Mouse (Mus musculus): ENCODE data around the gene Spem2.

DNA sequence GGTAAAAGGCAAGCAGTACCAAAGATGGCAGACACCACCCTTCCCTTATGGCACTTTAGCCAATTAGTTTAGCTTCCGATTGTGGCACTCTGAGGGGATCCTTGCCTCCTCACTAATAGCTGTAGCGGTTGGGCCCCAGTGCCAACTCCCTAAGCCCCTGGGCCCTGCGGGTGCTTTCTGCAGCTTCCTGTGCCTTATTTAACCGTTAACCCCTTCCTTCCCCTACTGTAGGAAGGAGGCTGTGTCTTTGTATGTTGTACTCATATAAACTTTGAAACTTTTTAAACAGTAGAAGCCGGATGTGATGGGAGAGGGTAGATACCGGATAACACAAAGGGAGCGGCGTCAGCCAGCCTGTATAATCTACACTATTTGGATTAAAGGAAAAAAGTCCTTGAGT lies 32.5 kb upstream of the Spem2 start:
- TF ChIP-seq CTCF (IDR thresholded peaks at IDR 0.05; ENCODE audit: control insufficient read depth, insufficient read depth, insufficient replicate concordance, low read depth, low read length) (no peak), POLR2A (IDR thresholded peaks at IDR 0.05; ENCODE audit: control insufficient read depth, low read depth, low read length) (no peak)

All from testis, adult 2 months (tissue).